Mouse (Mus musculus) embryonic facial prominence, embryonic 10.5 days (tissue): ENCODE data around the gene Kncn. TPM values are rescaled to one million over a fixed set of nuclear protein-coding genes. Genes with fewer than 3 reads are reported as not detected.

Experiments used
- polyA plus RNA-seq: library from polyadenylated mRNA; unstranded; fragments of >200 nt; fragmentation: Nextera tagmentation; extraction: Ambion mirVana; gene quantifications from 2 replicates; pipeline ENCODE4 v1.2.1, GENCODE M21; 2016

The Kncn gene
- polyA plus RNA-seq, 1 experiment from 2014 or later: not detected

Other genes with a start within 250 kb of the Kncn start
- not detected in 2 replicates for gene Cyp4b1, start 236.7 kb upstream of the Kncn start, polyA plus RNA-seq
- gene Efcab14, start 146.7 kb upstream of the Kncn start, polyA plus RNA-seq: 33.5 and 34.2 TPM in 2 replicates
- 0.25 and 0.26 TPM in 2 replicates for gene Tex38, start 103.4 kb upstream of the Kncn start, polyA plus RNA-seq
- 47.3 and 56.5 TPM in 2 replicates for gene Atpaf1, start 99.6 kb upstream of the Kncn start, polyA plus RNA-seq
- gene Mob3c, start 56.3 kb upstream of the Kncn start, polyA plus RNA-seq: 2.8 and 3.5 TPM in 2 replicates
- gene Mknk1, start 45.2 kb upstream of the Kncn start, polyA plus RNA-seq: 23.0 and 23.6 TPM in 2 replicates
- gene 6430628N08Rik, start 6.3 kb downstream of the Kncn start, polyA plus RNA-seq: 0.09 TPM in 1 of 2 replicates, not detected in the other
- gene Dmbx1, start 55.5 kb downstream of the Kncn start, polyA plus RNA-seq: 1.7 and 2.5 TPM in 2 replicates
- 2.3 and 2.4 TPM in 2 replicates for gene Faah, start 133.5 kb downstream of the Kncn start, polyA plus RNA-seq
- 18.2 and 18.7 TPM in 2 replicates for gene Nsun4, start 169.5 kb downstream of the Kncn start, polyA plus RNA-seq
- gene Uqcrh, start 190.7 kb downstream of the Kncn start, polyA plus RNA-seq: 449 and 463 TPM in 2 replicates
- gene Lrrc41, start 190.9 kb downstream of the Kncn start, polyA plus RNA-seq: 76.2 and 76.9 TPM in 2 replicates
- gene Rad54l, start 239.3 kb downstream of the Kncn start, polyA plus RNA-seq: 77.2 and 81.1 TPM in 2 replicates
- gene Pomgnt1, start 239.4 kb downstream of the Kncn start, polyA plus RNA-seq: 57.6 and 61.4 TPM in 2 replicates